Comparison of ENCODE assay signal across 24 mouse cellular contexts in genomic region chr6:54932526-54932925, GRCm38 (mm10).
"Had no signal": no experiment of that assay in that cellular context is flagged by ENCODE, and none has a peak within 500 bp of the region (broad histone marks: within the 10 kb centered on the region; RNA-seq: fewer than 3 reads in every experiment).

No protein-coding gene starts in this region.

- ATAC-seq: hindbrain, embryonic 16.5 days; inflammation-experienced regulatory T-cells, adult 6 months; intestine, embryonic 15.5 days; intestine, postnatal 0 days had no signal

- H3K4me3 ChIP-seq: gastrocnemius, adult 2 months; heart, embryonic 12.5 days; hindbrain, embryonic 10.5 days; hindbrain, embryonic 12.5 days; intestine, embryonic 15.5 days; layer of hippocampus, adult 2 months; left cerebral cortex, adult 2 months; limb, embryonic 10.5 days; limb, embryonic 12.5 days had no signal

- H3K9ac ChIP-seq: heart, embryonic 12.5 days; hindbrain, embryonic 12.5 days; hindbrain, embryonic 14.5 days; intestine, embryonic 15.5 days; limb, embryonic 12.5 days had no signal

- DNase-seq: gastrocnemius, adult 2 months; gastrocnemius, postnatal 10 days; gastrocnemius, postnatal 25 days; heart, postnatal 10 days; heart, postnatal 4 days; kidney, adult 18-20 months; kidney, adult 8-10 months; kidney, postnatal 10 days; kidney, postnatal 25 days; kidney, postnatal 4 days; liver had no signal

- H3K36me3 ChIP-seq: hindbrain, embryonic 10.5 days; hindbrain, embryonic 12.5 days; limb, embryonic 10.5 days; limb, embryonic 12.5 days had no signal

- H3K27me3 ChIP-seq: heart, embryonic 12.5 days; hindbrain, embryonic 12.5 days; intestine, embryonic 15.5 days; limb, embryonic 12.5 days had no signal

- H3K9me3 ChIP-seq: hindbrain, embryonic 10.5 days; hindbrain, embryonic 12.5 days; intestine, embryonic 15.5 days; limb, embryonic 10.5 days; limb, embryonic 12.5 days had no signal

- H3K4me1 ChIP-seq: hindbrain, embryonic 10.5 days; hindbrain, embryonic 12.5 days; intestine, embryonic 15.5 days; limb, embryonic 10.5 days; limb, embryonic 12.5 days had no signal

- H3K27ac ChIP-seq: hindbrain, embryonic 10.5 days; hindbrain, embryonic 12.5 days; hindbrain, embryonic 14.5 days; intestine, embryonic 15.5 days; layer of hippocampus, adult 2 months; left cerebral cortex, adult 2 months; limb, embryonic 10.5 days; limb, embryonic 12.5 days had no signal

- H3K4me2 ChIP-seq: heart, embryonic 12.5 days; hindbrain, embryonic 12.5 days; hindbrain, embryonic 14.5 days; intestine, embryonic 15.5 days; limb, embryonic 12.5 days; liver, embryonic 11.5 days had no signal
